Mouse (Mus musculus) intestine, postnatal 0 days (tissue): ENCODE data around the gene Nrip1. TPM values are rescaled to one million over a fixed set of nuclear protein-coding genes. Genes with fewer than 3 reads are reported as not detected.

Experiments
- ATAC-seq: fragments of 200-750 bp; cut with Nextera tagmentation; 2 replicates; pipeline ENCODE4 v1.8.0; 2017; ENCODE audit warnings: mild to moderate bottlenecking, moderate TSS enrichment, moderate library complexity
- H3K27ac ChIP-seq: fragments of 300-500 bp; sonication (generic); 2 replicates; pipeline ENCODE4 v1.5.1; 2014; ENCODE audit warnings: mild to moderate bottlenecking, low read depth, low read length, moderate library complexity
- H3K27me3 ChIP-seq: fragments of 300-500 bp; sonication (generic); replicated peaks from 2 replicates; pipeline ENCODE4 v1.6.1; 2014; ENCODE audit warnings: low read length, mixed read lengths; ENCODE audit not compliant: control insufficient read depth, insufficient read depth
- H3K36me3 ChIP-seq: fragments of 300-500 bp; sonication (generic); 2 replicates; pipeline ENCODE4 v1.6.1; 2014; ENCODE audit warnings: mild to moderate bottlenecking, moderate library complexity; ENCODE audit not compliant: control insufficient read depth, insufficient read depth
- H3K4me1 ChIP-seq: fragments of 300-500 bp; sonication (generic); replicated peaks from 2 replicates; pipeline ENCODE4 v1.6.1; 2014; ENCODE audit warnings: antibody characterized with exemption, low read length, mixed read lengths; ENCODE audit not compliant: control insufficient read depth, insufficient read depth
- H3K4me2 ChIP-seq: fragments of 300-500 bp; sonication (generic); replicated peaks from 2 replicates; pipeline ENCODE4 v1.6.1; 2014; ENCODE audit warnings: low read depth, mild to moderate bottlenecking, moderate library complexity
- H3K4me3 ChIP-seq: fragments of 300-500 bp; sonication (generic); 2 replicates; pipeline ENCODE4 v1.5.1; 2014; ENCODE audit warnings: low read depth, low read length
- H3K9ac ChIP-seq: fragments of 300-500 bp; sonication (generic); 2 replicates; pipeline ENCODE4 v1.6.1; 2014; ENCODE audit warnings: mild to moderate bottlenecking, low read depth, low read length
- H3K9me3 ChIP-seq: fragments of 300-500 bp; sonication (generic); 2 replicates; pipeline ENCODE4 v1.6.1; 2016; ENCODE audit warnings: mixed run types; ENCODE audit not compliant: control insufficient read depth
- CTCF ChIP-seq: sonication (generic); IDR thresholded peaks from 2 replicates; pipeline ENCODE4 v1.5.1; 2016; ENCODE audit warnings: low read depth, mild to moderate bottlenecking, control low read depth, antibody characterized with exemption, moderate library complexity
- WGBS: fragments of 180-500 bp; shearing (Covaris S2); extraction: QIAGEN DNeasy Blood & Tissue Kit; methylation state at CpG from one replicate; pipeline ENCODE4 v1.1.7; 2014; 5-methylcytosine and 5-hydroxymethylcytosine counted together
- polyA plus RNA-seq: library from polyadenylated mRNA; unstranded; fragments of >200 nt; fragmentation: Nextera tagmentation; extraction: Ambion mirVana; gene quantifications from 2 replicates; pipeline ENCODE4 v1.2.1, GENCODE M21; 2015

Nrip1 gene
- polyA plus RNA-seq, 1 experiment from 2014 or later = 27.8 TPM

DNA sequence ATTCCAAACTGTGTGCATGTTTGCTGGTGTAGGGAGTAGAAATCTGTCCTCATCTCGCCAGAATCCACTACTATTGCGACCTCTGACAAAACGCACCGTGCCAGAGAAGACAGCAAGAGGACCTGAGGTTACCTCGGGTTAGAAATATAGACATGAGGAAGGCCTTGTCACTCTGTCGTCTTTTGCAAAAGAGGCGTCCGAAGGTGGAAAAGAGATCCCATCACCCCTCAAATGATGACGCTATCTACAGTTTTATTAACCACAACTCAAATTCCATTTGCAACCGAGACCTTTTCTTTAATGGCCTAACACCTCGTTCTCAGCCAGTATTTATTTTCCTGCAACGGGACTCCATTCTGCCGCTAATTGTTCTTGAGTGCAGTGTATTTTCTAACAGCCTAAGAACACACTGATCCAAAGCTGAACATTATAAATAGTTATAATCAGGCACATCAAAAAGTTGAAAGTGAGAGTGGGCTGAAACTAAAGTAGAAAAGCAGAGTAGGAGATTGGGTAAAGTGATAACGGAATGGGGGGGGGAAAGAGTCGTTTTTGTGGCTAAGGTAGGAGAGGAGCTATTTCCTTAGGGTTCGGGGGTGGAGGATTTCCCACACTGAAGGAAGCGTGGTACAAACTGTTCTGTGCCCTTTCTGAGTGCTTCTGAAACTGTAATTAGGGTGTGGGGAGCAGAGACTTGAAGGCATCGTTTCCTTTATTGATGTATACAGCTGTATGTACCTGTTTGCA, 124.1 kb downstream of the Nrip1 start:
- no peak for ATAC-seq
- no peak overlapping the region for H3K27ac ChIP-seq
- no peak for TF ChIP-seq CTCF
- WGBS = 79% methylated on average over 18 of the region's 18 CpGs
- no peak overlapping the region for H3K9ac ChIP-seq
- no peaks in the 10 kb centered on the region for H3K36me3 ChIP-seq
- H3K27me3 ChIP-seq = no peaks in the 10 kb centered on the region
- H3K4me1 ChIP-seq = no peaks in the 10 kb centered on the region
- H3K9me3 ChIP-seq = no peaks in the 10 kb centered on the region
- no peak overlapping the region for H3K4me3 ChIP-seq
- H3K4me2 ChIP-seq = no peak overlapping the region

DNA sequence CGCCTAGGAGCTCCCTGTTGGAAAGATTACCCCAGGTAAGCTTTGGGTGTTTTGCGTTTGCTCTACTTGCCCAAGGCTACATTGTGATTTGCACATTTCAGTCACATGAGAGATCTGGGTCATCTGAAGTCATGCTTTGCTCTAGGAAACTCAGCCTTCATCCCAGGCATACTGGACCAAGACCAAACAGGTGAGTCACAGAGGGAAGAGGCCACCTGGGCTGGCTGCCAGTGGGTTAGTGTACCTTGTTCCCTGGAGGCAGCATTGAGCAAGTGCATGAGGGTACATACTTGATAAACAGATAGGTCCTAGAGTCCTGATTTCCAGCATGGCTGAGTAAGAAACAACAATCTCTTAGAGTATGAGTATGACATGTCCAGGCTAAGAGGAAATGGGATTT, 130.8 kb downstream of the Nrip1 start:
- peak; percentile 49 for TF ChIP-seq CTCF
- ATAC-seq = peak; percentile 100
- Histone ChIP-seq H3K4me1 (no peaks in the 10 kb centered on the region), H3K36me3 (no peaks in the 10 kb centered on the region), H3K27ac (no peak overlapping the region), H3K4me2 (no peak overlapping the region), H3K4me3 (no peak overlapping the region), H3K9me3 (no peaks in the 10 kb centered on the region), H3K9ac (no peak overlapping the region), H3K27me3 (no peaks in the 10 kb centered on the region)
- 63% methylated on average over 2 of the region's 2 CpGs for WGBS

DNA sequence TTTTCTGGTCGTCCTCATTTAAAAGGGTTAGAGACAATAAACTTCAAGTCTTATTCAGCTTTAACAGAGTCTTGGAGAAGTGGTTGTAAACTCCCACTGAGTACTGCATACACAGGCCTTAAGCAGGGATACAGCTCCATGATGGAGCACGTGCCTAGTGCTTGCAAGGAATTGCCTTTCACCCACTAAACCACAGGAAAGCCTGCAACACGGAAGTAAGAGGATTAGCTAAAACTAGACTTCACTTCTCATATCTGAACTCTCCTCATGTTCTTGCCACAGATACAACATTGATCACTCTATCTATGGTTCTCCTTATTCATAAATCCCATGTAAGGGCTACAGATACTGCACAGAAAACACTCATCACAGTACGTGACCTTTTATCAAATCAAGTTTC, 132.4 kb downstream of the Nrip1 start:
- H3K9ac ChIP-seq = no peak overlapping the region
- no peak overlapping the region for H3K4me2 ChIP-seq
- no peaks in the 10 kb centered on the region for H3K4me1 ChIP-seq
- H3K4me3 ChIP-seq = no peak overlapping the region
- H3K27me3 ChIP-seq = no peaks in the 10 kb centered on the region
- ATAC-seq = no peak
- no peaks in the 10 kb centered on the region for H3K36me3 ChIP-seq
- WGBS = 75% methylated on average over 4 of the region's 4 CpGs
- TF ChIP-seq CTCF = no peak
- H3K9me3 ChIP-seq = no peaks in the 10 kb centered on the region
- no peak overlapping the region for H3K27ac ChIP-seq

DNA sequence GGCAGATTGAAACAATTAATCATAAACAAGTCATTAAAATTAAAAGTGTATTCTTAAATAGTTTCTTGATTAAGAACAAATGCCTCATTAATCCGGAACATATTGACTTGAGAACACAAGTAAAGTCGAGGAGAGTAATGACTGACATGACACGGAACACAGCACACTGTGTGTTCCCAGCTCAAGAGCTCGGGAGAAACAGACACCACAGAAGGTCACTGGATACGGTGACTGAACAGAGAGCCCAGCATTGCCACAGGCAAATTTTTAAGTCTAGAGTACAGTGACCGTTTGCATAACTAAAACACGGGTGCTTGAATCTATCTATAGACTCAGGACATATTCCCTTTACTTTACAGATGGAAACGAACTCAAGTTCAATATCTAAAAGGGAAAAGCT, 134.3 kb downstream of the Nrip1 start:
- no peak overlapping the region for H3K9ac ChIP-seq
- no peak for ATAC-seq
- no peak overlapping the region for H3K27ac ChIP-seq
- no peaks in the 10 kb centered on the region for H3K9me3 ChIP-seq
- no peak overlapping the region for H3K4me3 ChIP-seq
- WGBS = 84% methylated on average over 8 of the region's 8 CpGs
- no peaks in the 10 kb centered on the region for H3K4me1 ChIP-seq
- no peaks in the 10 kb centered on the region for H3K27me3 ChIP-seq
- no peak overlapping the region for H3K4me2 ChIP-seq
- TF ChIP-seq CTCF = no peak
- no peaks in the 10 kb centered on the region for H3K36me3 ChIP-seq

DNA sequence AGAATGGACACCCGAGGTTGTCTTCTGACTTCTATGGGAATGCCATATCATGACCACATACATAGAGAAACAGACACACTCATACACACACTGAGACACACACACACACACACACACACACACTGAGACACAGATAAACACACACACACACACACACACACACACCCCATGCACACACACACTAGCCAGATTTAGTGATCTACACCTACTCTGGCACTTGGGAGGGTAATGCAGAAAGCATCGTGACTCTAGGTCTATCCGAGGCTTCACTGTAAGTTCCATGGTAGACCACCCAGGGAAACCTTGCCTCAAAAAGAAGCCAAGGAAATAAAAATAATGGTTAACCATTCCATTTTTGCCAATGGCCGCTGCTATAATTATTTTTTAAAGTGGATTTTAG, 134.8 kb downstream of the Nrip1 start:
- no peak overlapping the region for H3K27ac ChIP-seq
- no peak overlapping the region for H3K4me2 ChIP-seq
- no peaks in the 10 kb centered on the region for H3K27me3 ChIP-seq
- no peaks in the 10 kb centered on the region for H3K36me3 ChIP-seq
- TF ChIP-seq CTCF = no peak
- H3K4me3 ChIP-seq = no peak overlapping the region
- H3K4me1 ChIP-seq = no peaks in the 10 kb centered on the region
- no peak overlapping the region for H3K9ac ChIP-seq
- no peak for ATAC-seq
- no peaks in the 10 kb centered on the region for H3K9me3 ChIP-seq
- 91% methylated on average over 4 of the region's 4 CpGs for WGBS
